Comparison of ENCODE assay signal across 8 mouse cellular contexts in genomic region chr13:102625171-102625835, GRCm38 (mm10).
DNase-seq lines count a peak whose midpoint lies in the region; ATAC-seq lines count a peak whose summit lies in the region.

No protein-coding gene starts in this region.

- WGBS in intestine, embryonic 14.5 days: 26% methylated on average over 8 of the region's 8 CpGs

- no peaks in the 10 kb centered on the region for H3K36me3 ChIP-seq in intestine, embryonic 14.5 days (ENCODE audit: control insufficient read depth, insufficient read depth, low read length)

- no peak overlapping the region for H3K4me3 ChIP-seq in brown adipose tissue, adult 24 weeks (ENCODE audit: insufficient read depth, low read depth, low read length)
- H3K4me3 ChIP-seq in intestine, embryonic 14.5 days (ENCODE audit: low read depth, low read length): no peak overlapping the region

- no peak overlapping the region for H3K4me2 ChIP-seq in intestine, embryonic 14.5 days (ENCODE audit: low read length)

- H3K4me1 ChIP-seq in brown adipose tissue, adult 24 weeks (ENCODE audit: control insufficient read depth, insufficient read depth, insufficient read length, low read length): peaks cover 4% of the 10 kb centered on the region
- H3K4me1 ChIP-seq in intestine, embryonic 14.5 days (replicated peaks; ENCODE audit: control insufficient read depth, insufficient read depth, low read length): peaks cover 16% of the 10 kb centered on the region; the same call in 1 of the 2 replicates

- ATAC-seq in intestine, embryonic 14.5 days (replicated peaks; ENCODE audit: low FRiP score, low TSS enrichment, low read depth): 0 out of 2 replicates have a peak, but pooled peaks have one; percentile 62

- H3K9me3 ChIP-seq in intestine, embryonic 14.5 days (ENCODE audit: control insufficient read depth, low read length): no peaks in the 10 kb centered on the region

- DNase-seq in cerebellum, adult 11-12 months: peak; percentile 9
- DNase-seq in cerebellum, adult 11 months: no peak
- DNase-seq in gastrocnemius, adult 8-10 months (ENCODE audit: low spot score in 2 of 2): peak; percentile 27 to 72
- DNase-seq in intestine, embryonic 14.5 days (ENCODE audit: low spot score): peak; percentile 64
- DNase-seq in left cerebral cortex, adult 9 months (ENCODE audit: low spot score in 2 of 2): peak; percentile 37 to 69
- DNase-seq in mesoderm, embryonic 11.5 days (ENCODE audit: low read depth, low spot score): peak; percentile 90
- no peak for DNase-seq in natural killer cell, adult 2 months (ENCODE audit: low spot score in 2 of 2)

- no peaks in the 10 kb centered on the region for H3K27me3 ChIP-seq in intestine, embryonic 14.5 days (replicated peaks; ENCODE audit: control insufficient read depth, insufficient read depth, low read length)

- H3K27ac ChIP-seq in brown adipose tissue, adult 24 weeks (replicated peaks; ENCODE audit: low read depth, low read length): peak overlapping the region; percentile 66
- H3K27ac ChIP-seq in intestine, embryonic 14.5 days (ENCODE audit: low read depth): peak overlapping the region; percentile 72

- H3K9ac ChIP-seq in intestine, embryonic 14.5 days (ENCODE audit: low read length): no peak overlapping the region

Comparison
In these comparisons a context has a peak if more than half of its experiments do, and no peak if none do; other contexts are left out.
1. DNase-seq: peak in cerebellum, adult 11-12 months (single experiment), gastrocnemius, adult 8-10 months (2 of 2), intestine, embryonic 14.5 days (single experiment), left cerebral cortex, adult 9 months (2 of 2) and mesoderm, embryonic 11.5 days (single experiment); none in cerebellum, adult 11 months (single experiment) and natural killer cell, adult 2 months (0 of 2).